Mouse (Mus musculus) MEL (cell line): ENCODE measurements around the gene Tepsin.

Experiments used
- CHD2 ChIP-seq: IDR thresholded peaks from 2 replicates; pipeline ENCODE4 v1.6.1; 2011; ENCODE audit warnings: low read length, improper control_type of control experiment
- CTCF ChIP-seq, 3 experiments: IDR thresholded peaks in 2 of 3; conservative IDR thresholded peaks in 1 of 3; 2 replicates each; pipeline ENCODE4 v1.5.1; 2011 to 2012; ENCODE audit warnings: low read length in 3 of 3, low read depth in 2 of 3, mild to moderate bottlenecking in 2 of 3, improper control_type of control experiment in 1 of 3, inconsistent platforms in 1 of 3, mixed read lengths in 1 of 3, moderate library complexity in 1 of 3; ENCODE audit not compliant: control insufficient read depth in 1 of 3, insufficient read depth in 1 of 3, poor library complexity in 1 of 3, severe bottlenecking in 1 of 3
- ETS1 ChIP-seq: IDR thresholded peaks from 2 replicates; pipeline ENCODE4 v1.6.1; 2012; ENCODE audit warnings: low read depth, mild to moderate bottlenecking, inconsistent platforms, low read length, improper control_type of control experiment, moderate library complexity
- TBP ChIP-seq: IDR thresholded peaks from 2 replicates; pipeline ENCODE4 v1.8.0; 2011; ENCODE audit warnings: low read depth, low read length, improper control_type of control experiment

GRCm38 (mm10) chr11:120055953-120056732, 42.4 kb downstream of the Tepsin start:
- TF ChIP-seq TBP = no peak
- no peak for TF ChIP-seq CTCF (IDR thresholded peaks at IDR 0.05 in 2 of 3, conservative IDR thresholded peaks at IDR 0.05 in 1 of 3; ENCODE audit: control insufficient read depth in 1 of 3, insufficient read depth in 1 of 3, low read depth in 2 of 3, low read length in 3 of 3, poor library complexity in 1 of 3, severe bottlenecking in 1 of 3)
- TF ChIP-seq CHD2 = no peak
- TF ChIP-seq ETS1 = no peak
